Mouse (Mus musculus): Measurements from ENCODE around the gene Arhgef19.

- no peak for TF ChIP-seq CTCF (IDR thresholded peaks at IDR 0.05; ENCODE audit: borderline replicate concordance, insufficient read depth, low read length)
- no peak for TF ChIP-seq POLR2A (IDR thresholded peaks at IDR 0.05; ENCODE audit: low read depth, low read length)
These were observed 48.3 kb downstream of the Arhgef19 start for GRCm38 (mm10) chr4:141287518-141288004.

Measured in embryonic fibroblast, embryonic 13.5 days (primary cell).